Mouse (Mus musculus) spleen, postnatal 10 days (tissue): ENCODE measurements at regions not wholly inside any gene's neighbourhood (a gene's known extent, or its start where the extent isn't known, plus 50 kb on each side); places are given as distances from the start of the nearest gene placed in this dataset.
"Not testable (repeated sequence)": the region's sequence is repeated elsewhere in the genome, so short reads cannot be mapped to it uniquely, and the experiment has no call there.

ENCODE experiments used
- DNase-seq, 2 experiments: peaks; one replicate each; pipeline ENCODE4 v3.0.0; 2021 to 2022; ENCODE audit warnings: low spot score in 2 of 2

DNA sequence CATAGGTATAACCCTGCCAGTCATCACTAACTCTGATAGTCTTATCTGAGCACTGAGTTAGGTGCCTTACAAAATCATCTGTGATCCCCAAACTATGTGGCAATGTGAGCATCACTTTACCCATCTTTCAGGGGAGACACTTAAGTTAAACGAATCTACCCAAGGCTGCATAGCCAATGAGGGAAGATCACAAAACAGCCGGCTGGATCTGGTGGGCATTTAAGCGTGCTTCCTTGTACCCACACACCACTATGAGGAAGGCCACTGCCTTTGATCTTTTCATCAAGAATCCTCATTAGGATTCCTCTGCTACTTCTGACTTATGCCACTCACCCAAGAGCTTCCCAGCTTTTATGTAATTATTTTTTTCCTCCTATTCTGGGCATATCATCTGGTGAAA, 257.1 kb upstream of the Pik3r1 start:
- no peak for DNase-seq

DNA sequence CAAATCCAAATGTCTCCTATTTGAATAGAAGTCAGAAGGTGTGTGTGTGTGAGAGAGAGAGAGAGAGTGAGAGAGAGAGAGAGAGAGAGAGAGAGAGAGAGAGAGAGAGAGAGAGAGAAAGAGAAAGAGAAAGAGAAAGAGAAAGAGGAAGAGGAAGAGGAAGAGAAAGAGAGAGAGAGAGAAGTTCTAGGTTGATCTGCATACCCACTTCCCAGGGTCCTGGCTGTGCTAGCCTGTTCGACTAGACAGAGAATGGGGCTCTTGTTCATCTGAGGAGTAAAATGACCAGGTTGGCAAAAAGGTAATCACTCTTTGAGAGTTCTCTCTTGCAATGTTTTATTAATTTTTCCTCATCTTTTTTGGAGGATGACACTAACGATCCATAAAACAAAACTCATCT, 257.5 kb upstream of the Pik3r1 start:
- not testable (repeated sequence) for DNase-seq

DNA sequence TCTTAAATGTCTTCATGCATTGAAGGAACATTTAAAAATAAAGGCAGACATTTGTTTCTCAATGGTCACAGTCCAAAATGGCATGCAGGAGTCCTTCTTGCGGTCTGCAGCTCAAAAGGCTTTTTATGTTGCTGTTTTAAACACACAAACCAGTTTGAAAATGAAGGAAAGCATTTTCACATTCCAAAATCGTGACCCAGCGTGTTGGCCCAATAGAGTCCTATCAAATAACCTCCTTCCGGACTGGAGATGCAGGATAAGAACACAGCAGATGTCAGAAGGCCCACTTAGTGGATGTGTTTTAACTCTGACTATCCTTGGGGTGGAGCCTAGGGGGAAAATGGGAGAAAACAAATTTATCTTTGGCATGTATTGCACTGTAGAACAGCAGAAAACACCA, 263.4 kb upstream of the Pik3r1 start:
- DNase-seq = no peak

DNA sequence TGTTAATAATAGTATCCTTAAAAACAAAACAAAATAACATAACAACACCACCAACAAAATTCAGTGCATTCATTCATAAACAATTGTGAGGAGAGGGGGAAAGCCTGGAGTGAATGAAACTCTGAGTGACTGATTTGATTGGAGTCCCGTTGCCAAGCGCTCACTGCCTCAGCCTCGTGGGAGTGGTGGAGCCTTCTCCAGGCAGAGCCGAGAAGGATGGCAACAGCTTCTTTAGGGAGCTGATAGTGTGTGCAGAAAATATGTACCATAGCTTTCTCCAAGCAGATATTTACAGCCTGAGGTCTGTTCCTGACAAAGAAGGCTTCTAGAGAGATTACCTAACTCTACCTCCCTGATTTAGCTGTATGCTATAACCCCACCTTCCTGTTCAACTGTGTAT, 266.5 kb upstream of the Pik3r1 start:
- DNase-seq = no peak

DNA sequence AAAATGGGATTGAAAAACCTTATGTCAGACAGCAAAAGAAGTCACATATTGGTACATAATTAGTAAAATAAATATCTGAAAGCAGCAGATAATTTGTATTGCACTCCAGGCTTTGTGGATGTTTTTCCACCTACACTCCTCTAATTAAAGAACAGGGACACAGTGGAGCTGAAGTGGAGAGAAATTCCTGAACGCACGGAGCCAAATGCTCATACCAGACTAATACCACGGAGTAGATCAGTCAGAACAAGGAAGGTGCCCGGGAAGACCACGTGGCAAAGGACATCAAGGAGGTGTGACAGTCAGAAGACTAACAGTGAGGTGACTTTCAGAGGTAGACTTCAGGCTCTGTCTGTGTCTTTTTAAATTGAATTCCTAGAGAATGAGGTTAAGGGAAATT, 268.0 kb upstream of the Pik3r1 start:
- DNase-seq = no peak

GRCm38 (mm10) chr13:102036819-102037624, 269.0 kb upstream of the Pik3r1 start:
- DNase-seq = no peak

- DNase-seq = no peak
These were observed 292.2 kb upstream of the Pik3r1 start for GRCm38 (mm10) chr13:102060213-102060612.

DNA sequence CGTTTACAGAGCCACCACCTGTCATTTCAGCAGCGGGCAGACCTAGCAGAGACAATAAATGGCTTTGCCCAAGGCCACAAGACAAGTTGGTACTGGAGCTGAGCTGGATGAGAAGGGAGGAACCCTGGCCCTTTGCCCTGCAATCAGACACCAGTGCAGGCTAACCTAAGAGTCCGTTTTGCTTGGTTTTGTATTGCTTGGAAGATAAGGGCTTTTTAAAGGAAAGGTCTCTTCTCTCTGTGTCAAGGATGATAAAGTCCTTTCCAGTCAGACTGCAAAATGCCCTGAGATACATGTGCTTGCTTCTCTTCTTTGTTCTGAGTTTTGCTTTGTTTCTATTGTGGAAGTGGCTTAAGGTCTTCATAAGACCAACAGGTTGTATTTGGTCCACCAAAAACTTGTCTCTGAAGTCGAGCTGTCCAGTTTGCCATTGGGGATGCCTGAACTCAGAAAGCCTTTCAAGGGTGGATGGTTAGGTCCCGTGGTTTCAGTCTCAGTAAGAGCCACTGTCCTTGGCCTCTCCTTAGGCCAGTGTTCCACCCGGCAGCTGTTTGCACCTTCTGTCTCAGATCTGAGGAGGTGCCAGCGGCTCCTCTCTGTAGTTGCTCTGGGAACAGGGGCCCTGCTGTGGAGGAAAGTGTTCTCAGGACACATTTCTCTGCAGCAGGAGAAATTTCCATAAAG, 296.7 kb upstream of the Pik3r1 start:
- no peak for DNase-seq

GRCm38 (mm10) chr13:102065274-102065640, 297.2 kb upstream of the Pik3r1 start:
- no peak for DNase-seq

DNA sequence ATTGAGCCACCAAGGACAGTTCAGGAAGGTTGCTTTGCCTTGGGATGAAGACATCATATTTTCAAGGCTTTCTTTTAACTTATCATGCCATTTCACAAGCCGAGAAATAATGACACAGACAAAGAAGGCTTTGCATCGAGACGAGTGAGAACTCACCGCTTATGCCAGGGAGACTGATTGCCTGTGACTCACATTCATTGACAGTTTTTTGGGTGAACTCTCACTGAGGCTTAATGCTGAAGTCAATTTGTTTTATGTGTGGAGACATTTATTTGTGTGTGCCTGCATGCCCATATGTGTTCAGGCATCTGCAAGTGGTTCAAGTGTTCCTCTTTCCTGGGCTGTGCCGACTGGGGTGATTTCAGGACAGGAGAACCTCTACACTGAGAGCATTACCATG, 297.8 kb upstream of the Pik3r1 start:
- no peak for DNase-seq

- no peak for DNase-seq
These were observed 302.7 kb upstream of the Pik3r1 start for GRCm38 (mm10) chr13:102070740-102071139.

- DNase-seq = no peak
These were observed 304.3 kb upstream of the Pik3r1 start for GRCm38 (mm10) chr13:102072366-102072765.

DNA sequence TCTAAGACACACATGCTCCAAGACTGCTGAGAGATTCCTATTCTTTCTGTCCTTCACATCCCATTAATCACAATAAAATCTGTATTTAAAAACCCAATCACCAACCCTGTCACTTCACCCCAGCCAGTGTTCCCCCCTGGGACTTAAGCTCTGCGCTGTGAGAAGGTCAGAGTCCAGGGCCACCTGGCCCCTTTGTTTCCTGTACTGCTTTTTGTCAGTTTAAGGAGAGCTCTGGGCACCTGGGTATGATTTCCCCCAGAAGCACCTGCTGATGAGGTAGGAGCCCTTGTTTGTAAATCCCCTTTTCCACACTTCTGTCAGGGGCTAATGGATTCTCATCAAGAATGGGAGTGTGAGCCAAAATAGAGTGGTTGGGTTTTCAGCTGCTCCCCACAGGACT, 319.7 kb upstream of the Pik3r1 start:
- no peak for DNase-seq

- DNase-seq = no peak
These were observed 321.5 kb upstream of the Pik3r1 start for GRCm38 (mm10) chr13:102089551-102089950.

- DNase-seq = no peak
These were observed 326.2 kb upstream of the Pik3r1 start for GRCm38 (mm10) chr13:102094193-102094592.

GRCm38 (mm10) chr13:102103161-102103560, 335.1 kb upstream of the Pik3r1 start:
- DNase-seq = no peak

DNA sequence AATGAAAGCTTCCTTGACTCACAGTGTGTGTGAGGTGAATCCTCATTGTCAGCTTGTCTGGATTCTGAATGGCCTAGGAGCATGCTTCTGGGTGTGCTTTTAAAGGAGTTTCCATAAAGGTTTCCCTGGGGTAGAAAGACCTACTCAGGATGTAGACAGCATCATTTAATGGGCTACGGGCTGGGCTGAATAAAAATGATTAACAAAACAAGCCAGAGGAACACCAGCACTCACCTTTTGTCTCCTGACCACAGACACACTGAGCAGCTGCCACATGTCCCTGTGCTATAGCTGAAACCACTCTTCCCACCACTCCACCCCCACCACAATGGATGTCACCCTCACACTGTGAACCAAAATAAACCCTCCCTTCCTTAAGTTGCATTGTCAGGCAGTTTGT, 338.2 kb upstream of the Pik3r1 start:
- no peak for DNase-seq

DNA sequence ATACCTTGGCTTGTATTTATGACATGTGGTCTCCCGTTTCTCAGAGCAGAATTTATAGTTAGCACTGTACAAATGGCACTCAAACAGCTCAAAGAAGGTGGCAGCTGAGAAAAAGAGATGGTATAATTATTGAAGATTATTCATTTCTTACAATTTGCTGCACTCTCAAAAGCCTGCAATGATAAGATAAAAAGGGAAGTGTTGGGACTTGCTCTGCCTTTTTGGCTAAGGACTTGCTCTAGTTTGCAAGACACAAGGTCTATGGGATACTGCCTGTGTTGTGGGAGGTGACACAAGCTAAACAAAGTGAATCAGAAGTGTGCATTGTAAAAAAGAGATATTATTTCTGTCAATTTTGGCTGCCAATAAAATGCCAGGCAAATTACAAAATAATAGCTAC, 340.2 kb upstream of the Pik3r1 start:
- no peak for DNase-seq

- DNase-seq = no peak
These were observed 340.9 kb upstream of the Pik3r1 start for GRCm38 (mm10) chr13:102108916-102109315.

- DNase-seq = no peak
These were observed 345.9 kb upstream of the Pik3r1 start for GRCm38 (mm10) chr13:102113941-102114340.

DNA sequence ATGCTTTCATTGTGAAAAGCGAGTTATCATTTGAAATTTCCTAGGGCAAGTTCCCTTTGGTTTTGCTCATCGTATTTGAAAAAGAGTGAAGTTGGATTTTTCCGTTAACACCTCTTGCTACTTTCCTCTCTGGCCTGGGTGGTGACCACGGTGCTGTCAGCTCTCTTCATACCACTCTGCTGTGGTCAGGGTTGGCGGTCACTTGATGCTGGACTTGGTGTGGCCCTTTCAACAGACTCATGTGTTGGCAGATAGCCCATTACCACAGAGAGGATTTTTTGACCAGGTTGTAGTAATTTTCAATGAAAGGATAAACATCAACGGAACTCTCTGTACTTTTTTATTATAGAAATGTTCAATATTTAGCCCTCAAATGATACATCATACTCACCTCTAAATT, 354.3 kb upstream of the Pik3r1 start:
- no peak for DNase-seq

DNA sequence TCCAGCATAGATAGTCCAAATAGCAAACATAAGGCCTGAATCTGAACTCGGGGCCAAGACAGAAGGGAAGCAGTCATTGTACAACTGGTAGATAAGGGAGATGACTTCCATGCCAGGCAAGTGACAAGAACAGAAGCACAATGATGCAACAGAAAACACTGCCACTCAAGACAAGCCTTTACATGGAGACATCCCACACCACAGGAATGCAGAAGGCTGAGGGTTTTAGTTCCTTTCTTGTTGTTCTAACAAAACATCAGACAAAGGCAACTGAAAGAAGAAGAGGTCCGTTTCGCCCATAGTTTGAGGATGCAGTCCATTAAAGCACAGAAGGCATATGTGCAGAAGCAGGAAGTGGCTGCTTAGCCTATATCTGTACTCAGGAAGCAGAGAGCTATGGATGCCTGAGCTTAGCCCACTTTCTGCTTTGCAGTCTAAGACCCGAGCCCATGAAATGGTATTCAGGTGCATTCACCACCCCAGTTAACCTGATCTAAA, 360.0 kb upstream of the Pik3r1 start:
- DNase-seq = no peak

GRCm38 (mm10) chr13:102131459-102131858, 363.4 kb upstream of the Pik3r1 start:
- DNase-seq = no peak
